Comparison of ENCODE assay signal across 8 mouse cellular contexts in genomic region chr14:55578668-55579269, GRCm38 (mm10). TPM values are rescaled to one million over a fixed set of nuclear protein-coding genes. Genes with fewer than 3 reads are reported as not detected.
DNase-seq lines count a peak whose midpoint lies in the region; ATAC-seq lines count a peak whose summit lies in the region.

No protein-coding gene starts in this region.

- 23% methylated on average over 6 of the region's 6 CpGs for WGBS in heart, embryonic 11.5 days (ENCODE audit: insufficient replicate concordance)
- WGBS in lung, embryonic 15.5 days, result 18% methylated on average over 6 of the region's 6 CpGs

- H3K27me3 ChIP-seq in heart, embryonic 11.5 days (ENCODE audit: control insufficient read depth, insufficient read depth, low read length), result no peaks in the 10 kb centered on the region
- H3K27me3 ChIP-seq in lung, embryonic 15.5 days, result no peaks in the 10 kb centered on the region

- peak overlapping the region; percentile 88 for H3K4me3 ChIP-seq in heart, embryonic 11.5 days (ENCODE audit: low read depth, low read length)
- H3K4me3 ChIP-seq in lung, embryonic 15.5 days, result peak overlapping the region; percentile 79

- DNase-seq in thymus, postnatal 0 days (ENCODE audit: low spot score), result peak; percentile 19
- no peak for DNase-seq in thymus, adult 18-20 months
- DNase-seq in cerebellum, adult 9-11 months, result peak; percentile 67
- DNase-seq in kidney, adult 8-10 months, result peak; percentile 71 to 76
- peak; percentile 31 for DNase-seq in ovary, postnatal 10 days (ENCODE audit: low spot score)
- DNase-seq in thymus, postnatal 14 days, result no peak

- peak overlapping the region; percentile 93 for H3K4me2 ChIP-seq in heart, embryonic 11.5 days
- peak overlapping the region; percentile 85 for H3K4me2 ChIP-seq in lung, embryonic 15.5 days

- peaks cover 9% of the 10 kb centered on the region; the same call in 1 of the 2 replicates for H3K36me3 ChIP-seq in heart, embryonic 11.5 days (ENCODE audit: control insufficient read depth, insufficient read depth, low read length)
- peaks cover 16% of the 10 kb centered on the region for H3K36me3 ChIP-seq in lung, embryonic 15.5 days

- H3K9ac ChIP-seq in heart, embryonic 11.5 days (ENCODE audit: low read depth, low read length), result peak overlapping the region; percentile 96
- peak overlapping the region; percentile 74 for H3K9ac ChIP-seq in lung, embryonic 15.5 days

- peak overlapping the region; percentile 83 for H3K27ac ChIP-seq in heart, embryonic 11.5 days (ENCODE audit: low read depth, low read length)
- H3K27ac ChIP-seq in lung, embryonic 15.5 days, result peak overlapping the region; percentile 90

- no peaks in the 10 kb centered on the region for H3K9me3 ChIP-seq in heart, embryonic 11.5 days (replicated peaks; ENCODE audit: control insufficient read depth, low read length)
- H3K9me3 ChIP-seq in lung, embryonic 15.5 days, result no peaks in the 10 kb centered on the region

- ATAC-seq in heart, embryonic 11.5 days (replicated peaks; ENCODE audit: insufficient number of reproducible peaks, low FRiP score, low TSS enrichment), result peak; percentile 24; the same call in 1 of the 2 replicates
- peak; percentile 6; the same call in 1 of the 2 replicates for ATAC-seq in lung, embryonic 15.5 days (ENCODE audit: borderline replicate concordance, extremely low read depth, low FRiP score, low TSS enrichment)

- peaks cover 25% of the 10 kb centered on the region for H3K4me1 ChIP-seq in heart, embryonic 11.5 days (ENCODE audit: control insufficient read depth, insufficient read depth, low read length)
- peaks cover 30% of the 10 kb centered on the region for H3K4me1 ChIP-seq in lung, embryonic 15.5 days

RNA-seq across cellular contexts. Expression of gene Psme1, which starts 0.8 kb away (rescaled TPM):
- 281 and 294 TPM in 2 replicates for polyA plus RNA-seq in thymus, postnatal 0 days (2015; fragmentation: Nextera tagmentation; extraction: Ambion mirVana)
- polyA plus RNA-seq in heart, embryonic 11.5 days (2014; fragmentation: Nextera tagmentation; extraction: Ambion mirVana), result 223 and 235 TPM in 2 replicates
- polyA plus RNA-seq in lung, embryonic 15.5 days (2015; fragmentation: Nextera tagmentation; extraction: Ambion mirVana), result 168 and 171 TPM in 2 replicates

RNA-seq across cellular contexts. Expression of gene Fitm1, which starts 3.4 kb away (rescaled TPM):
- 0.26 and 0.33 TPM in 2 replicates for polyA plus RNA-seq in thymus, postnatal 0 days (2015; fragmentation: Nextera tagmentation; extraction: Ambion mirVana)
- 107 and 108 TPM in 2 replicates for polyA plus RNA-seq in heart, embryonic 11.5 days (2014; fragmentation: Nextera tagmentation; extraction: Ambion mirVana)
- 3.3 and 3.7 TPM in 2 replicates for polyA plus RNA-seq in lung, embryonic 15.5 days (2015; fragmentation: Nextera tagmentation; extraction: Ambion mirVana)

RNA-seq across cellular contexts. Expression of gene Emc9, which starts 6.3 kb away (rescaled TPM):
- polyA plus RNA-seq in thymus, postnatal 0 days (2015; fragmentation: Nextera tagmentation; extraction: Ambion mirVana), result 4.8 and 5.6 TPM in 2 replicates
- polyA plus RNA-seq in heart, embryonic 11.5 days (2014; fragmentation: Nextera tagmentation; extraction: Ambion mirVana), result 18.7 and 20.0 TPM in 2 replicates
- 4.1 and 5.1 TPM in 2 replicates for polyA plus RNA-seq in lung, embryonic 15.5 days (2015; fragmentation: Nextera tagmentation; extraction: Ambion mirVana)

RNA-seq across cellular contexts. Expression of gene Psme2, which starts 12.1 kb away (rescaled TPM):
- 604 and 625 TPM in 2 replicates for polyA plus RNA-seq in thymus, postnatal 0 days (2015; fragmentation: Nextera tagmentation; extraction: Ambion mirVana)
- 222 and 223 TPM in 2 replicates for polyA plus RNA-seq in heart, embryonic 11.5 days (2014; fragmentation: Nextera tagmentation; extraction: Ambion mirVana)
- 234 and 238 TPM in 2 replicates for polyA plus RNA-seq in lung, embryonic 15.5 days (2015; fragmentation: Nextera tagmentation; extraction: Ambion mirVana)

RNA-seq across cellular contexts. Expression of gene Rnf31, which starts 12.7 kb away (rescaled TPM):
- 18.0 and 22.6 TPM in 2 replicates for polyA plus RNA-seq in thymus, postnatal 0 days (2015; fragmentation: Nextera tagmentation; extraction: Ambion mirVana)
- 11.2 and 13.0 TPM in 2 replicates for polyA plus RNA-seq in heart, embryonic 11.5 days (2014; fragmentation: Nextera tagmentation; extraction: Ambion mirVana)
- 14.5 and 16.0 TPM in 2 replicates for polyA plus RNA-seq in lung, embryonic 15.5 days (2015; fragmentation: Nextera tagmentation; extraction: Ambion mirVana)

Comparison
In these comparisons a context has a peak if more than half of its experiments do, and no peak if none do; other contexts are left out.
1. DNase-seq: peak in thymus, postnatal 0 days (single experiment), cerebellum, adult 9-11 months (single experiment), kidney, adult 8-10 months (2 of 2) and ovary, postnatal 10 days (single experiment); none in thymus, adult 18-20 months (0 of 2) and thymus, postnatal 14 days (single experiment).
2. RNA of gene Fitm1, which starts 3.4 kb away (polyA plus RNA-seq): 107 to 108 TPM in heart, embryonic 11.5 days; 3.3 to 3.7 TPM in lung, embryonic 15.5 days and 0.26 to 0.33 TPM in thymus, postnatal 0 days; every median in the first group is over 10 times any median in the second.